Mouse (Mus musculus) midbrain, embryonic 16.5 days (tissue): ENCODE measurements around the gene Gpr146. TPM values are rescaled to one million over a fixed set of nuclear protein-coding genes. Genes with fewer than 3 reads are reported as not detected.

Experiments
- ATAC-seq: fragments of 200-750 bp; cut with Nextera tagmentation; 2 replicates; pipeline ENCODE4 v1.8.0; 2017; ENCODE audit warnings: moderate TSS enrichment
- H3K27ac ChIP-seq: fragments of 300-500 bp; sonication (generic); 2 replicates; pipeline ENCODE4 v1.5.1; 2014; ENCODE audit warnings: mild to moderate bottlenecking, low read length, mixed read lengths
- H3K27me3 ChIP-seq: fragments of 300-500 bp; sonication (generic); 2 replicates; pipeline ENCODE4 v1.6.1; 2014; ENCODE audit warnings: low read depth, low read length, mixed read lengths; ENCODE audit not compliant: control insufficient read depth, insufficient read depth
- H3K36me3 ChIP-seq: fragments of 300-500 bp; sonication (generic); 2 replicates; pipeline ENCODE4 v1.6.1; 2014; ENCODE audit warnings: mild to moderate bottlenecking, low read length, moderate library complexity, mixed read lengths; ENCODE audit not compliant: control insufficient read depth, insufficient read depth
- H3K4me1 ChIP-seq: fragments of 300-500 bp; sonication (generic); 2 replicates; pipeline ENCODE4 v1.6.1; 2014; ENCODE audit warnings: mild to moderate bottlenecking, low read length, mixed read lengths; ENCODE audit not compliant: control insufficient read depth, insufficient read depth
- H3K4me2 ChIP-seq: fragments of 300-500 bp; sonication (generic); 2 replicates; pipeline ENCODE4 v1.6.1; 2014; ENCODE audit warnings: mild to moderate bottlenecking, low read length, mixed read lengths
- H3K4me3 ChIP-seq: fragments of 300-500 bp; sonication (generic); 2 replicates; pipeline ENCODE4 v1.5.1; 2014; ENCODE audit warnings: low read depth, mild to moderate bottlenecking, low read length, moderate library complexity, mixed read lengths
- H3K9ac ChIP-seq: fragments of 300-500 bp; sonication (generic); 2 replicates; pipeline ENCODE4 v1.6.1; 2014; ENCODE audit warnings: low read depth, low read length, mixed read lengths
- H3K9me3 ChIP-seq: fragments of 300-500 bp; sonication (generic); replicated peaks from 2 replicates; pipeline ENCODE4 v1.6.1; 2014; ENCODE audit warnings: mild to moderate bottlenecking, low read length, mixed read lengths; ENCODE audit not compliant: control insufficient read depth, poor library complexity, severe bottlenecking
- WGBS: fragments of 180-500 bp; shearing (Covaris S2); extraction: QIAGEN DNeasy Blood & Tissue Kit; methylation state at CpG from one replicate; pipeline ENCODE4 v1.1.7; 2014; 5-methylcytosine and 5-hydroxymethylcytosine counted together
- polyA plus RNA-seq: library from polyadenylated mRNA; unstranded; fragments of >200 nt; fragmentation: Nextera tagmentation; extraction: Ambion mirVana; gene quantifications from 2 replicates; pipeline ENCODE4 v1.2.1, GENCODE M21; 2015

The Gpr146 gene
- polyA plus RNA-seq, 1 experiment from 2014 or later, result 2.9 TPM

DNA sequence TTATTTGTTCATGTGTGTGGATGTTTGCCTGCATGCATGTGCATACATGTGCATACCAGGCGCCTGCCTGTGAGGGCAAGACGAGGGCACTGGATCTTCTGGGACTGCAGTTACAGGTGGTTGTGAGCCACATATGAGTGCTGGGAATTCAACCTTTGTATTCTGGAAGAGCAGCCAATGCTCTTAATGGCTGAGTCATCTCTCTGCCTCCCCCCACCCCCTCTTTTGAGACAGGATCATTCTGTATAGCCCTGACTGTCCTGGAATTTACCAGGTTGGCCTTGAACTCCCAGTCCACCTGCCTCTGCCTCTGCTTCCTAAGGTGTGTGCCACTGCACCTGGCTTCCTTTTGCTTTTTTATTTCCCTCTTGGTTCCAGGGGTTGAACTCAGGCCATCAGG lies 2.7 kb upstream of the Gpr146 start:
- 85% methylated on average over 2 of the region's 2 CpGs for whole genome bisulfite sequencing

DNA sequence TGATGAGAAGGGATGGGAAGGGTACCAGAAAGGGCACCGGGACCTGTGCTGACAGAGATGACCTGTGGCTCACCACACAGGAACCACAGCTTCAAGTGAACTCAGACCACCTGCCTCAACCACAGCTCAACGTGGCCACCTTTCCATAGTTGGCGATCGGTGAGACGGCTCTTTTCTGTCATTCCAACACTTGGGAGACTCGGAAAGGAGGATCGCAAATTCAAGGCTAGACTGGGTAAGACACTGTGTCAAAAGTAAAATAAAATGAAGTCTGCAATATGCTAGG lies 717 bp downstream of the Gpr146 start:
- no peak overlapping the region for H3K9ac ChIP-seq
- WGBS, result 90% methylated on average over 7 of the region's 7 CpGs
- H3K36me3 ChIP-seq, result no peaks in the 10 kb centered on the region
- no peak overlapping the region for H3K27ac ChIP-seq
- H3K27me3 ChIP-seq, result no peaks in the 10 kb centered on the region
- H3K4me2 ChIP-seq, result no peak overlapping the region
- no peak for ATAC-seq
- H3K4me3 ChIP-seq, result no peak overlapping the region
- H3K4me1 ChIP-seq, result peaks cover 10% of the 10 kb centered on the region; the same call in 1 of the 2 replicates
- H3K9me3 ChIP-seq, result no peaks in the 10 kb centered on the region

More for the DNA sequence above, 2.7 kb upstream of the Gpr146 start:
- ATAC-seq, result no peak
- H3K9ac ChIP-seq, result no peak overlapping the region
- peaks cover 20% of the 10 kb centered on the region for H3K4me1 ChIP-seq
- no peaks in the 10 kb centered on the region for H3K27me3 ChIP-seq
- H3K36me3 ChIP-seq, result no peaks in the 10 kb centered on the region
- H3K9me3 ChIP-seq, result no peaks in the 10 kb centered on the region
- H3K4me3 ChIP-seq, result no peak overlapping the region
- no peak overlapping the region for H3K27ac ChIP-seq
- no peak overlapping the region for H3K4me2 ChIP-seq

DNA sequence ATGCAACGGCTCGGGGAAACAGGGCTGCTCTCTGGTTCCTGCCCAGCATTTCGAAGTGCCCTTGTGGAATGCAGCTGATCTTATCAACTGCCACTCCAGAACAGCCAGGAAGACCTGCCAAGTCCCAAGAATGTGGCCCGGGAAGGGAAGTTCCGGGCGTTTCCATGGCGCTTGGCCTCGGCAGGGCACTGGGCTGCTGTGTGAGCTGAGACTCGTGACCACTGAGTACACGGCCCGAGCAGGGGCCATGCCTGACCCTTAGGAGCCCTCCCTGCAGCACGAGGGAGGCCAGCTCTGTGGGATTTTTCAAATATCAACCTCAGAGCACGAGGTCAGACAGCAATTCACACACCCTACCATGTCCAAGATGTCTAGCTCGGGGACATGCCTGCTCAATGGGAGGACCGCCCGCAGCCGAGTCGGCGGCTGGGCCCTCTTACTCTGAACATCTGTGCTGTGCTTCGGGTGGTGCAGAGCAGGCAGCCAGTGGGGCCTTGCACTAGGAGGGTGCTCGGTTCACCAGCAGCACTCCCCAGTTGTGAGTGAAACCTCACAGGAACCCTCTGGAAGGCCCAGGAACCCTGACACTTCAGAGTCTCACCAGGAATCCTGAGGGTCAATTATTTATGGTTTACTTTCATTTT lies 1.6 kb downstream of the Gpr146 start:
- no peaks in the 10 kb centered on the region for H3K9me3 ChIP-seq

DNA sequence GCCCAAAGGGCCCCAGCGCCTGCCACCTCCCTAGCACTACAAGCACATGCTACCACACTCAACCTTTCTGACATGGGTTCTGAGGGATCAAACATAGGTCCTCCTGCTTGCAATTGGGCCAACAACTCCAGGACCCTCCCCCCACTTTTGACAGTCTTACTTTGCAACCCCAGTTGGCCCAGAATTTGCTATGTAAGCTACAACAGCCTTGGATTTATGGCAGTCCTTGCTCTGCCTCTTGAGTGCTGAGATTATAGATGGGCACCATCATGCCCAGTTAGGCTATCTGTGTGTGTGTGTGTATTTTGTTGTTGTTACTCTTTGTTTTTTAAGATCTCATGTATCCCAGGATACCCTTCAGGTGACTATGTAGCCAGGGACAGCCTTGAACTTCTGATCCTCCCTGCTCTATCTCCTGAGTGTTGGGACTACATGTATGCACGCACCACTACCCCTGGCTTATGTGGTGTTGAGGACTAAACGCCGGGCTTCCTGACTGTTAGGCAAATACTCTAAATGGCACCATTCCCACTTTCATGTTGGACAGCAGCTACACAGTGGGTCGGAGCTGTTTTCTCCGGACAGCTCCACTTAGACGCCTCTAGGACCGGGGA lies 2.4 kb downstream of the Gpr146 start:
- ATAC-seq, result no peak
- Histone ChIP-seq H3K9me3 (no peaks in the 10 kb centered on the region), H3K4me3 (peak overlapping the region; percentile 70), H3K4me2 (peak overlapping the region; percentile 93), H3K4me1 (peaks cover 10% of the 10 kb centered on the region; the same call in 1 of the 2 replicates), H3K36me3 (no peaks in the 10 kb centered on the region), H3K27ac (peak overlapping the region; percentile 50), H3K27me3 (no peaks in the 10 kb centered on the region), H3K9ac (peak overlapping the region; percentile 75)
- 17% methylated on average over 8 of the region's 8 CpGs for WGBS

More for the DNA sequence above, 1.6 kb downstream of the Gpr146 start:
- no peak overlapping the region for H3K4me2 ChIP-seq
- no peak overlapping the region for H3K4me3 ChIP-seq
- H3K36me3 ChIP-seq, result no peaks in the 10 kb centered on the region
- H3K4me1 ChIP-seq, result peaks cover 10% of the 10 kb centered on the region; the same call in 1 of the 2 replicates
- no peak overlapping the region for H3K9ac ChIP-seq
- H3K27me3 ChIP-seq, result no peaks in the 10 kb centered on the region
- WGBS, result 55% methylated on average over 21 of the region's 21 CpGs
- no peak for ATAC-seq
- H3K27ac ChIP-seq, result no peak overlapping the region; the same call in 1 of the 2 replicates

DNA sequence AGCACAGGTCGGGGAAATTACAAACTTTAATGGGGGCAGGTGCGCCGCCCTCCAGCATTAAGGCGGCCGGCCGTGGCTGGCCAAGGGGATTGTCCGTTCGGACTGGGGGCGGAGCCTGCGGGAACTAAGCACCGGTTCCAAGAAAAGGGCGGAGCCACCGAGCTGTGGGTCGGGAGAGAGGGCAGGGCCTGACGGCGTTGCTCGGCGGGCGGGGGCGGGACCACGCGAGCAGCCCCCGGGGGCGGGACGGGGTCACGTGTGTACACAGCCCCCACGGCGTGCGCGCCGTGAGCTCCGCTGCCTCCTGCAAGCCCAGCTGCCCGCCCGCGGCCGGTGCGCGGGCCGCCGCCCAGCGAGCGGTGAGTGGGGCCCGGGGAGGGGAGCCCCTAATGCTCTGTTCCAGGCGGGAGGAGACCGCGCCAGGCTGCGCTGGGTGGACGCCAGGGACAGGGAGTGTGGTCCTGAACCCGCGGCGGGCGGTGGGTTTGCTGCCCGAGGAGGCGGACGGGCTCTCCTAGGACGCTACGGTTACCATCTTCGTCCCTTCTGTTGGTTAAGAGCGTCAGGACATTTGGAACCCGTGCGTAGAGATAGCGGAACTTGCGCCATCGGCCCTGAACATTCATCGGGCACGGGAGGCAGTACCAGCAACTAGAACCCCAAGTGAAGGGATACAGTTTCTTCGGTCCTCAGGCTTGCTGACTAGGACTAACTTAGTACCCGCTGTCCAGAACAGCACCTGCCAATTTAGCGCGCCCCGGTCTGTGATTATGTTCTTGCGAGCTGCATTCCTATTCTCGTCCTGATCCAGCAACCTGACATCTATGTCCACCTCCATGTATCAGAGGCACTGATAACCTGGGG lies 3.1 kb downstream of the Gpr146 start:
- WGBS, result 1% methylated on average over 72 of the region's 73 CpGs
- Histone ChIP-seq H3K27ac (peak overlapping the region; percentile 50), H3K4me1 (peaks cover 10% of the 10 kb centered on the region; the same call in 1 of the 2 replicates), H3K9me3 (no peaks in the 10 kb centered on the region), H3K4me3 (peak overlapping the region; percentile 70), H3K9ac (peak overlapping the region; percentile 75), H3K4me2 (peak overlapping the region; percentile 93), H3K27me3 (no peaks in the 10 kb centered on the region), H3K36me3 (no peaks in the 10 kb centered on the region)
- ATAC-seq, result peak; percentile 78

DNA sequence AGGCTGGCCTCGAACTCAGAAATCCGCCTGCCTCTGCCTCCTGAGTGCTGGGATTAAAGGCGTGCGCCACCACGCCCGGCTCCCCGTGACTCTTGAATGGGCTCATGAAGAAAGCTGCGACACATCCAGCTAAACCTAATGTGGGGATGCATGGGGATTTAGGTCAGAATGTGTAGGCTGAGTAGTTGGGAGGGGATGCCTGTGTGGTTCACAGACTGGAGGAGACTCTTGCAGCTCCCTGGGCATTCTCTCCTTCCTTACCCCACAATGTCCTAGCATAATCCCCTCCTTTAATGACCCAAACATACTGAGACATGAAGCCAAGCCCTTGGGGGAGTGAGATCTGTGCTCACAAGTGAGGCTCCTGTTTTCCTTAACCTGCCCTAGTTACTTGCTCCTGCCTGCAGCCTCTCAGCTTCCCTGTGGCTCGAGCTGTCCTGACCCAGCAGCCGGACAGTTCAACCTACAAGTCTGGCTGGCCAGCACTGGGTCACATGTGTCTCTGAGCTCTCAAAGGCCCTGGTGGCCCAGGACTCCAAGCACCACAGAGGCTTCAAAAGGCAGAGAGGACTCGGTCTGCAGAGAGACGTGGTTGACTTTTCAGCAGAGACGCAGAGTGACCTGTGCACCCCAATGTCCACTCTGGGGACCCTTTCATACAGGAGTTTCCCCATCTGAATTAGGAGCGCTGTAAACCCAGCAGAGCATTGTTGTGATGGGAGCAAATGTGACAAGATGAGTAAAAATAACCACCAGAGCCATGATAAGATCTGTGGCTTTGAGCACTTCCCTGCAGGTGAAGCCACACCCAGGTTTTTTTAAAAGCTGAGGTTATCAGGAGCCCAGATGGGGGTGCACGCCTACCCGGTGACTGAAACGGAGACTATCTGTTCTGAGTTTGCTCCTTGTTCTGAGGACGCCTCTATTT lies 4.4 kb downstream of the Gpr146 start:
- no peaks in the 10 kb centered on the region for H3K36me3 ChIP-seq
- no peak overlapping the region; the same call in 1 of the 2 replicates for H3K4me2 ChIP-seq
- no peaks in the 10 kb centered on the region for H3K9me3 ChIP-seq
- H3K27ac ChIP-seq, result no peak overlapping the region; the same call in 1 of the 2 replicates
- H3K27me3 ChIP-seq, result no peaks in the 10 kb centered on the region
- H3K4me3 ChIP-seq, result no peak overlapping the region
- H3K4me1 ChIP-seq, result peaks cover 10% of the 10 kb centered on the region; the same call in 1 of the 2 replicates
- 78% methylated on average over 17 of the region's 18 CpGs for WGBS
- no peak overlapping the region for H3K9ac ChIP-seq
- ATAC-seq, result no peak

DNA sequence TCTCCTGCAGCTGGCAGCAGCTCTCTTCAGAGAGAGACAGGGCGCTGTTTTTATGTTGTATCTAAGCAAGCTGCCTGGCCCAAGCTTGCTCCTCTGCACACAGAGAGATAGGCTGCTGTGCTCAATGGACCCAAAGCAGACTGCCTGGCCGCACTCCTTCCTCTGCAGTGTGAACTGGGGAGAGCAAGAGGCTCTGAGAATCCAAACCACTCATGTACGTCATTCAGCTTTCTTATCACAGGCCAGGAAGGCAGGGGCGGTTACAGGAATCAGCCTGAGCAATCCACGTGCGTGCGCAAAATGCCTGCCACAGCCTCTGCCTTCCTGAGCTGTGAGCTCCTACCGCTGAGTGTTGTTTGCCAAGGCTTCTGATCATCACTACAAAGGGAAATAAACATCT lies 5.3 kb downstream of the Gpr146 start:
- no peak overlapping the region for H3K4me3 ChIP-seq
- ATAC-seq, result no peak
- 57% methylated on average over 8 of the region's 8 CpGs for WGBS
- no peak overlapping the region for H3K4me2 ChIP-seq
- no peaks in the 10 kb centered on the region for H3K36me3 ChIP-seq
- peak overlapping the region; percentile 44; the same call in 1 of the 2 replicates for H3K27ac ChIP-seq
- H3K4me1 ChIP-seq, result peaks cover 10% of the 10 kb centered on the region; the same call in 1 of the 2 replicates
- H3K9me3 ChIP-seq, result no peaks in the 10 kb centered on the region
- no peaks in the 10 kb centered on the region for H3K27me3 ChIP-seq
- H3K9ac ChIP-seq, result peak overlapping the region; percentile 18; the same call in 1 of the 2 replicates

DNA sequence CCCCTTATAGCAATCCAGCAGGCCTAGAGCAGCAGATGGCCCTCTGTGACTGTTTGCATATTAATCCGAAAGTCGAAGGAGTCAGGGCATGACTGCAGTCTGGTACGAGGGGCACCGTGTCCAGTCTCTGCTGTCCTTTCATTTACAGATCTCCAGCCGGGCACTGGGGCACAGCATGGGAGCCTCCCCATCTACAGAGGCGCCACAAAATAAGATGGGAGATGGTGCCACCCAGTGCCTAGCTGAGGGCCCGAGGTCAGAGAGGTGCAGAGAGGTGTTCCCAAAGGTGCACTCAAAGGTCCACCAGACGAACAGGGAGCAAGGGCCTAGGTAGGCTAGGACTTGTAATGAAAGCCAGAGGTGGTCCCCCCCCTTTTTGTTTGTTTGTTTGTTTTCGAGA lies 5.7 kb downstream of the Gpr146 start:
- Histone ChIP-seq H3K4me1 (peaks cover 10% of the 10 kb centered on the region; the same call in 1 of the 2 replicates), H3K4me3 (no peak overlapping the region), H3K4me2 (no peak overlapping the region), H3K9me3 (no peaks in the 10 kb centered on the region), H3K9ac (no peak overlapping the region), H3K27me3 (no peaks in the 10 kb centered on the region), H3K36me3 (no peaks in the 10 kb centered on the region), H3K27ac (no peak overlapping the region)
- no peak for ATAC-seq
- WGBS, result 80% methylated on average over 9 of the region's 9 CpGs
